Mouse (Mus musculus) left cerebral cortex, adult 18-20 months (tissue): ENCODE data around the gene Arg2. TPM values are rescaled to one million over a fixed set of nuclear protein-coding genes. Genes with fewer than 3 reads are reported as not detected.
"Not testable (repeated sequence)": the region's sequence is repeated elsewhere in the genome, so short reads cannot be mapped to it uniquely, and the experiment has no call there.

ENCODE experiments used
- DNase-seq, 2 experiments: peaks; one replicate each; pipeline ENCODE4 v3.0.0; 2021 to 2022; ENCODE audit warnings: low spot score in 2 of 2, mixed read lengths in 1 of 2
- total RNA-seq, 2 experiments: library from RNA; stranded (reverse); gene quantifications; 2 replicates each; pipeline ENCODE4 v1.2.3; 2021

Arg2 gene
- total RNA-seq, 2 experiments from 2014 or later, result 2.0 to 2.7 TPM

GRCm38 (mm10) chr12:79169173-79169572 is 38.6 kb downstream of the Arg2 start:
- no peak for DNase-seq

GRCm38 (mm10) chr12:79170421-79170820 is 39.8 kb downstream of the Arg2 start:
- no peak for DNase-seq

- DNase-seq, result peak in 1 of 2 experiments; percentile 14
Measured at GRCm38 (mm10) chr12:79171269-79171995, 40.9 kb downstream of the Arg2 start.

GRCm38 (mm10) chr12:79172019-79172941 is 41.7 kb downstream of the Arg2 start, which contains the start of gene Vti1b:
TSS of gene Vti1b (minus strand) at chr12:79172667.
- peak; percentile 84 to 91 for DNase-seq

- DNase-seq, result no peak
Measured at GRCm38 (mm10) chr12:79173721-79174120, 43.1 kb downstream of the Arg2 start.

- DNase-seq, result no peak
Measured at GRCm38 (mm10) chr12:79175998-79176397, 45.4 kb downstream of the Arg2 start.

GRCm38 (mm10) chr12:79185160-79185559 is 54.6 kb downstream of the Arg2 start:
- not testable (repeated sequence) for DNase-seq

GRCm38 (mm10) chr12:79190931-79191673 is 60.5 kb downstream of the Arg2 start:
- DNase-seq, result peak; percentile 40 to 57

- peak; percentile 71 to 73 for DNase-seq
Measured at GRCm38 (mm10) chr12:79191701-79192100, 61.1 kb downstream of the Arg2 start.

- no peak for DNase-seq
Measured at GRCm38 (mm10) chr12:79192193-79192592, 61.6 kb downstream of the Arg2 start, which contains the start of gene Rdh11. TSS of gene Rdh11 (minus strand) at chr12:79192293.

- peak; percentile 68 to 78 for DNase-seq
Measured at GRCm38 (mm10) chr12:79193441-79193840, 62.9 kb downstream of the Arg2 start.

- no peak for DNase-seq
Measured at GRCm38 (mm10) chr12:79197105-79197504, 66.5 kb downstream of the Arg2 start.

- no peak for DNase-seq
Measured at GRCm38 (mm10) chr12:79201882-79202281, 71.3 kb downstream of the Arg2 start.

Other genes starting within 250 kb of the Arg2 start
- gene Plek2, start 223.8 kb upstream of the Arg2 start, total RNA-seq, result under 1 TPM; 0.21 to 0.30 TPM
- 10 to 100 TPM; 24.8 to 25.5 TPM for gene Tmem229b, start 123.2 kb upstream of the Arg2 start, total RNA-seq
- gene Plekhh1, start 101.6 kb upstream of the Arg2 start, total RNA-seq, result 10 to 100 TPM in 1 of 2 experiments, 1 to 10 TPM in 1; 9.9 to 12.5 TPM
- 1 to 10 TPM; 8.3 to 9.6 TPM for gene Pigh, start 41.1 kb upstream of the Arg2 start, total RNA-seq
- 100 to 1,000 TPM; 264 to 275 TPM for gene Vti1b, start 41.9 kb downstream of the Arg2 start, total RNA-seq
- gene Rdh11, start 61.5 kb downstream of the Arg2 start, total RNA-seq, result 10 to 100 TPM; 22.5 to 26.6 TPM
- gene Rdh12, start 78.1 kb downstream of the Arg2 start, total RNA-seq, result 1 to 10 TPM; 1.5 to 2.1 TPM
- 10 to 100 TPM; 27.6 to 27.9 TPM for gene Zfyve26, start 165.5 kb downstream of the Arg2 start, total RNA-seq
- gene Rad51b, start 166.5 kb downstream of the Arg2 start, total RNA-seq, result under 1 TPM; 0.23 to 0.26 TPM